Mouse (Mus musculus) layer of hippocampus, adult 2 months (tissue): Measurements from ENCODE around the gene Romo1. TPM values are rescaled to one million over a fixed set of nuclear protein-coding genes. Genes with fewer than 3 reads are reported as not detected.
"Not testable (repeated sequence)": the region's sequence is repeated elsewhere in the genome, so short reads cannot be mapped to it uniquely, and the experiment has no call there.

Source experiments
- DNase-seq, 2 experiments: peaks; one replicate each; pipeline ENCODE4 v3.0.0; 2022; ENCODE audit warnings: low spot score in 2 of 2
- H3K27ac ChIP-seq: fragments of 200-600 bp; 2 replicates; pipeline ENCODE4 v1.8.1; 2022
- H3K4me3 ChIP-seq: fragments of 200-600 bp; 2 replicates; pipeline ENCODE4 v1.8.1; 2022; ENCODE audit warnings: mild to moderate bottlenecking
- CTCF ChIP-seq: fragments of 200-600 bp; conservative IDR thresholded peaks from 2 replicates; pipeline ENCODE4 v1.8.1; 2022; ENCODE audit warnings: antibody characterized with exemption, mild to moderate bottlenecking, moderate library complexity
- total RNA-seq, 2 experiments: library from RNA; stranded (reverse); gene quantifications; 2 replicates each; pipeline ENCODE4 v1.2.3; 2021

Gene Romo1
- total RNA-seq, 2 experiments from 2014 or later, result 149 to 160 TPM

DNA sequence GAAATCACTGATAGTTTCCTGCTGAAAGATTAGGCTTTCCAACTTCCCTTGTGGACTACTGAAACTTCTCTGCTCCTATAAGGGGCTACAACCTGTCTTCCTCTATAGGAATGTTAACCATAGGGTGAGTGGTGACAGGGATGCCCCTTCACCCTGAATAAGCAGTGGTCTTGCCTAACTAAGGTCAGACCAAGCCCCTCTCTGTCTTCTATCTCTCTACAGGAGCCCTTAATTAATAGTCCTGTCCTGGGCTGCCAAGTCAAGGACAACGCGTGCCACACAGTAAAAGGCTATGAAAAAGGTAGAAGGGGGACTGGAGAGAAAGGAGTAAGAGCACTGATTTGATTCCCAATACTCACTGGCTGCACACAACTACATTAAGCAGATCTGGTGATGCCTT, 37.8 kb downstream of the Romo1 start:
- TF ChIP-seq CTCF, result no peak
- Histone ChIP-seq H3K4me3 (no peak overlapping the region; the same call in 1 of the 2 replicates), H3K27ac (peak overlapping the region; percentile 95)
- DNase-seq, result no peak

DNA sequence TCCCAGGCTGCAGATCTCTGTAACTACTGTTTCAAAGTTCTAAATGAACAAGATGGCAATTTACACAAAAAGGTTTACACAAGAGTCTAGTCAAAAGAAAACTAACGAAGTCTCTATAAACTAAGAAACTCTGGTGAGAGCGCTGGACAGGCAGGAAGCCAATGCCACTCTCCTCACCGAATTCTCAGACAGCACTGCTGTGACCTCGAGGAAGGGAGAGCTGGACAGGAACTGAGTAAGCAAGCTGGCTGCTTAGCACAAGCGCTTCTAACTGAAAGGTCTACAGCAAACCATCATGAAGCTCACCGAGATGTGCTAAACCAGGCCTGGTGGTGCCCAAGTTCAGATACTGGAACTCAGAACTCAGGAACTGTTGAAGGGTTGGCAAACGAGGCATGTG, 45.4 kb downstream of the Romo1 start:
- not testable (repeated sequence) for DNase-seq, H3K27ac ChIP-seq, H3K4me3 ChIP-seq

DNA sequence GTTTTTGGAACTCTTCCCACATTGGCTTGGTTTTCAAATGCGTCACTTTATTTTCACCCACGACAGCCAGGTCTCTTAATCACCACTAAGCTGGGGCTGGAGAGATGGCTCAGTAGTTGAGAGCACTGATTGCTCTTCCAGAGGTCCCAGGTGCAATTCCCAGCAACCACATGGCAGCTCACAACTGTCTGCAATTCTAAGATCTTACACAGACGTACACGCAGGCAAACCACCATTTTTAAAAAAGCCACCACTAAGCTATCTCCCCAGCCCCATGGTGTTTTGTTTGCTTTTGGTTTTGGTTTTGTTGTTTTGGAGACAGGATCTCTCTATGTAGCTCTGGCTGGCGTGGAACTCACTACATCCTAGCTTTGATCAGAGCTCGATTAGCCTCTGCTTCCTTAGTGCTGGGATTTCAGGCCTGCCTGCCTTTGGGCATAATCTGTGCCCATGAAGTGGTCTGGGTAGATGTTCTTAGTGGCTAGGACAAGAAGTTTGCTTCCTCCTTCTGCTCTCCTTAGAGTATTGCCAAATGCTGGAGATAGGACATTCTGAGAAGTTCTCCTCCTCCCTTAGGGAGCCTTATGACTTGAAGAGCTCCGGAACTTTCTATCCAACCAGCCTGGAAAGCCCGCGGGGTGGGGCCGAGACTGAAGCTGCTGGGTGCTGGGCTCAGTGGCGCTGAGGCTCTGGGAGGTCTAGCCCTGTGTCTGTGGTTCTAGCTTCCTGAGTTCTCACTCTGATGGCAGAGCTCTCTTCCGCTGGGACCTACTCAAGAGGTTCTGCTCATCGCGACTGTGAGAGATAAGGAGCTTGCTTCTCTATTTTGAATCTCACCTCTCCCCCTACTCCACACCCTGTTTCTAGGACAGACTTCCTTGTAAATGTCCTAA, 46.4 kb downstream of the Romo1 start:
- Histone ChIP-seq H3K27ac (no peak overlapping the region), H3K4me3 (no peak overlapping the region)
- no peak for TF ChIP-seq CTCF
- DNase-seq, result no peak

DNA sequence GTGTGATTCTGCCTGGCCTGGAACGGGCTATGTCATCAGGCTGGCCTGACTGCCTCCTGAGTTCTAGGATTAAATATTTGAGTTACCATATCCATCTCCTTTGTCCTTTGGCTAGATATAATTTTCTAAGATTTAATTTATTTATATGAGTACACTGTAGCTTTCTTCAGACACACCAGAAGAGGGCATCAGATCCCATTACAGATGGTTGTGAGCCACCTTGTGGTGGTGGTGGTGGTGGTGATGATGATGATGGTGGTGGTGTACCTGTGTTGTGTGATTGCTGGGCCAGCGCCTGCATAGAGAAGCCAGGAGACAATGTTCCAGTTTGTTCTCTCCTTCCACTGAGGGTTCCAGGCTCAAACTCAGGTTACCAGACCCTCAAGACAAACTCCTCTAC, 47.7 kb downstream of the Romo1 start:
- DNase-seq, result no peak
- Histone ChIP-seq H3K27ac (no peak overlapping the region), H3K4me3 (no peak overlapping the region)
- TF ChIP-seq CTCF, result peak; percentile 55

DNA sequence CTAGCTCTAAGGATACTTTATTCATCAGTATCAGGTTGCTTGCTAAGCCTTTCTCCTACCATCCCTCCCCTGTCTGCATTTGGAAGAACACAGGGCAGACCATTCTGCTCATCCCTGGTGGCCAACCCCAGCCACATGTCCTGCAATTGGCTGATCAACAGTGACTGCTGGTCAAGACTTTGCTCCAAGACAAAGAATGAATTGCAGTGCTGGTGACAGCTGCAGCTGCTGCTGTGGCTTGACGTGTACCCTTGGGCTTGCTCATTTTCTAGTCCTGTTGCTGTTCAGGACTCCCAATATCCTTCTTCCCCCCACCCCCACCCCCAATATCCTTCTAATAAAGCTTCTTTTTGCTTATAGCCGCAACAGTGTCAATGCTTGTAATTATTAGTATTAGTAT, 48.2 kb downstream of the Romo1 start:
- Histone ChIP-seq H3K4me3 (no peak overlapping the region), H3K27ac (no peak overlapping the region)
- no peak for DNase-seq
- no peak for TF ChIP-seq CTCF

- no peak for DNase-seq
- Histone ChIP-seq H3K4me3 (no peak overlapping the region), H3K27ac (no peak overlapping the region)
- TF ChIP-seq CTCF, result no peak
These were observed 49.4 kb downstream of the Romo1 start for GRCm38 (mm10) chr2:156193066-156193862.

DNA sequence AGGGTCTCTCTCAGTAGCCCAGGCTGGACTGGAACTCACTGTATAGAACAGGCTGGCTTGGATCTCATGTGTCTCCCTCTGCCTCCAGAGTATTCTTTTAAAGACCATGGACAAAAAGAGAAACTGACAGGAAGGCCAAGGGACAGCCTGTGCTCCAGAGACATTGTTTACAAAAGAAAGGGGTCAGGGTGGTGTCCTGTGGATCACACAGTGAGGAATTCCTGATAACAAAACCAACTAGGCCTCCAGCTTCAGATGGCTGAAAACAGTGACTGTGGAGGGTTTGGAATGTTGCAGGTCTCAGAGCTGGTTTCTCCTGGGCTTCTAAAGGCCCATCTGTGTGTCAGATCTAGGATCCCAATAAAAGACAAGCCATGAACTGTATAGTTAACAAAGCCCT, 50.7 kb downstream of the Romo1 start:
- no peak for DNase-seq
- TF ChIP-seq CTCF, result no peak
- H3K27ac ChIP-seq, result no peak overlapping the region
- H3K4me3 ChIP-seq, result no peak overlapping the region

Other genes with a start within 250 kb of the Romo1 start
- gene Uqcc1, start 213.7 kb upstream of the Romo1 start, total RNA-seq, result 10 to 100 TPM; 73.6 to 81.6 TPM
- not detected for gene Gm15557, start 203.3 kb upstream of the Romo1 start, total RNA-seq
- gene Gdf5, start 198.7 kb upstream of the Romo1 start, total RNA-seq, result under 1 TPM in 1 of 2 experiments, not detected in 1; 0.15 TPM
- 10 to 100 TPM; 19.0 to 21.0 TPM for gene Cep250, start 187.6 kb upstream of the Romo1 start, total RNA-seq
- gene 6430550D23Rik, start 136.1 kb upstream of the Romo1 start, total RNA-seq, result 1 to 10 TPM; 2.9 to 4.1 TPM
- 100 to 1,000 TPM; 195 to 213 TPM for gene Ergic3, start 136.0 kb upstream of the Romo1 start, total RNA-seq
- not detected for gene Fer1l4, start 91.1 kb upstream of the Romo1 start, total RNA-seq
- gene Spag4, start 78.9 kb upstream of the Romo1 start, total RNA-seq, result 1 to 10 TPM; 3.3 to 5.1 TPM
- gene Cpne1, start 32.1 kb upstream of the Romo1 start, total RNA-seq, result 10 to 100 TPM; 26.9 to 27.3 TPM
- gene Rbm12, start 32.1 kb upstream of the Romo1 start, total RNA-seq, result 10 to 100 TPM; 26.9 to 36.3 TPM
- gene Gm28036, start 16.9 kb upstream of the Romo1 start, total RNA-seq, result 10 to 100 TPM; 18.5 to 24.6 TPM
- 10 to 100 TPM; 41.6 to 45.2 TPM for gene Nfs1, start 147 bp downstream of the Romo1 start, total RNA-seq
- gene Rbm39, start 36.2 kb downstream of the Romo1 start, total RNA-seq, result 100 to 1,000 TPM; 346 to 390 TPM
- gene Phf20, start 52.4 kb downstream of the Romo1 start, total RNA-seq, result 100 to 1,000 TPM; 106 to 116 TPM
- gene Cnbd2, start 168.3 kb downstream of the Romo1 start, total RNA-seq, result 1 to 10 TPM; 5.1 to 5.4 TPM
- 10 to 100 TPM; 86.5 to 97.6 TPM for gene Scand1, start 168.7 kb downstream of the Romo1 start, total RNA-seq